Mouse (Mus musculus): ENCODE measurements at regions not wholly inside any gene's neighbourhood (a gene's known extent, or its start where the extent isn't known, plus 50 kb on each side); places are given as distances from the start of the nearest gene placed in this dataset.

DNA sequence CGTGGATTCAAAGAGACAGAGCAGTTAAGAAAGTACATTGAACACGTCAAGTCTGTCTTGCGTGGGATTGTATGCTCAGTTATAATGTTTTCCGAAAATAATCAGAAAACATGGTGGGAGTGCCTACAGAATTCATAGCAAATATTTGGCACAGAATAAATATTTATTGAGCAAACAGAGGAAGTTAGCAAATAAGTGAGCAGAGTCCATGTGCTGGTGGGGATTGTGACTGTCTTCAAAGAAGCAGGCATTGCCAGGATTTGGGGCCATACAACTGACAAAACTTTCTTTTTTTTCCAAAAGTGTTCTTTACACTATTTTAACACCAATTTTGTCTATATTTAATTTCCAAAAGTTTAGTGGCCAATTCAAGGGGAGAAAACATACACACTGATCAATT lies 1729.8 kb downstream of the AI429214 start:
- DNase-seq (ENCODE audit: inconsistent ontology term), result no peak

DNA sequence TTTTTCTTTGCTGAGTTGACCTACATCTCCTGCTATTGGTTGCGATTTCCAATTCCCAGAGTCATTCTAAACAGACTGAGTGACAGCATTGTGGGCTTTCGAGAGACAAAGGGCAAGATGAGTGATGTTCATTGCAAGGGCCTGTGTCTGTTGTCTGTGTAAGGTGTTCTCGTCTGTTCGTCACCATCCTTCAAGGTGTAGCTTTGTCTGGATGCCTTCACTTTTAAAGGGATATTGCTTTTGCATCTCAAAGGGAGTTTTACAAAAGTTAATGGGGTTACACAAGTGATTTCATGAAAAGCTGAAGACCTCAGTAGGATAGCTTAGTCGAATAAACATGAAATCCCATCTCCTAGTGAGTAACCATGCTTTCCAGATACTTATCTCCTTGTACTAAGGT lies 1731.9 kb downstream of the AI429214 start:
- no peak for DNase-seq (ENCODE audit: inconsistent ontology term)

DNA sequence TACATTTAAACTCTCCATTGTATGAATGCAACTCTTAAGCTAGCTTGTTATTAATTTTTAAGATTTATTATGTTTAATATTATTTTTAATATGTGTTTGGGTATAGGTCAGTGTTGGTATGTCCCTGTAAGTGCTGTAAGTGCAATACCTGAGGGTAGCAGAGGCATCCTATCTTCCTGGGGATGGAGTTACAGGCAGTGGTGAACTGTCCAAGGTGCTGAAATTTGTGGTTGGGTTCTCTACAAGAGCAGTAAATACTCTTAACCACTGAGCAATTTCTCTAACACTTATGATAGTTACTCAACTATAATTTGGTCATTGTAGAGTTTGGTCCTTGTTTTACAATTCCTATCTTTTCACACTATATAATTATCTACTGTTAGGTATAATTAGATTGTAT lies 1753.7 kb downstream of the AI429214 start:
- no peak for DNase-seq (ENCODE audit: inconsistent ontology term)

DNA sequence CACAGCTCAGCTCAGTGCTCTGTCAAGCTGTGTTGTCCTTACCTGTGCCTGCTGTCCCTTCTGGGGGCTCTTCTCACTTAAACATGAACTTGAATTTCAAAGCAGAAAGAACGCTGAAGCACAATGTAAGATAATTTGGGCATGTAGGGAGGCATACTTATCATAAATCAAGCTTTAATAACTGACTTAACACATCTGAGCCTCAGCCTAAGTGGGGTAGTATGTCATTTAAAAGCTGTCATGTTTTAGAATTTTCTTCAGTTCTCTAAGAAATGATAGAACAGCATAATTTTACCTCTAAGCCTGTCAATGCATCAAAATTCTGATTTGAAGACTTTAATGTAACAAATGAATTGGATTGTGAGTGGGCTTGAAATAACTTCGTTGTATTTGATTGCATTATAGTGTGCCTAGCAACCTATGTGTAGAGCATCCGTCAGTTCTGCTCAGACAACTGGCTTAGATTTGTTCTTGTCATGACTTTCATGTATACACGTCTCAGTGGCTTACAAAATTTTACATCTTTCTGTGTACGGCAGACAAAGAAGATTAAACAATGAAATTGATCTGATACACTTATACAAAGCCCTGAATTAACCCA lies 1773.3 kb downstream of the AI429214 start:
- no peak for DNase-seq (ENCODE audit: inconsistent ontology term)

DNA sequence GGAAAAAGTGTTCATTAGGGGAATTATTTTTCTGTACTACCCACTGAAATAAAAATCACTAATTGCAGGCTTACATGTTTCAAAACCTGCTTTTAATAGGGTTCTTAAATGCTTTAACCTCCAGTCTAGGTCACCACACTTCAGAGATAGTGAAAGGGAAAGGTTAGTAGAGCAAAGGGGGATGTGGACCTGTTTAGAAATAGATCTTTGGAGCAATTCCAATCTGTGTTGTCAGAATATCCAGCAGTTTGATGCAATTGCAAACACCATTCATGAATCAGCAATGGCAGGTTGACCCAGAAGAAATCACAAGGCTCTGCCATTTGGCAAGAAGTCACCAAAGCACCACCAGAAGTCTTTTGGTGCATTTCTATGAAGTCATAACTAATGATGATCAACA lies 1819.1 kb downstream of the AI429214 start:
- no peak for DNase-seq (ENCODE audit: inconsistent ontology term)

DNA sequence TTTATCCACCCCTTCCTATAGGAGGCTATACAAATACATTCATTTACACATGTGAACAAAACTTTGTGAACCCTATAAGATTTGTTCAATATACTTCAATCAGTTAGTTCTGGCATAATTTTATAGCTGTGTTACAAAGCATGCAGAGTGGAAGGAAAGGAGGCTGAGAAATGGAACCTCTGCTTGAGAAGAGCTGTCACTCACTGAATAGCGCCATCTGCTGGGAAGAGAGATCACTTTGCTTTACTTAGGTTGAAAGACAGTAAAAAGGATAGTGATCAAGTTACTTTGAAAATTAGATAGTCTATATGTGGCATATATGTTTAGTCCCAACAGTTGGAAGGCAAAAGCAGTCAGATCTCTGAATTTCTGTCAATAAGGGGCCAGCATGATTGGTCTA lies 1824.8 kb downstream of the AI429214 start:
- DNase-seq (ENCODE audit: inconsistent ontology term), result peak; percentile 18

DNA sequence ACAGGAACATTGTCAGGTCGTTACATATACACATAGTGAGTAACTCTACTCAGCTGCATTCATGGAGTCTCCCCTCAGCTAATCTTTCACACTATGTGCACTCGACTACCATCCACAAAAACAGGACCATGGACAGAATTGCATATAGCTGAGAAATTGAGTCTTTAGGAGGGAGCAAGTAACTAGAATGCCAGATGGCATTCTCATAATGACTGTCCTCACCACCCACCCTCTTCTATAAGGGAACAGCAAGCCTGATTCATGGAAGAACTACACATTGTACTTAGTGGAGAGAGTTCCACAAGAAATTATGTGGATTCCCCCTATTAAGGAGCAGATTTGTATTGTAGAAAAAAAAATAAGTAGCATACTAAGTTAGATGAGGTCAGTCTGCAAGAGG lies 1813.4 kb upstream of the Adam24 start:
- DNase-seq (ENCODE audit: inconsistent ontology term), result no peak

DNA sequence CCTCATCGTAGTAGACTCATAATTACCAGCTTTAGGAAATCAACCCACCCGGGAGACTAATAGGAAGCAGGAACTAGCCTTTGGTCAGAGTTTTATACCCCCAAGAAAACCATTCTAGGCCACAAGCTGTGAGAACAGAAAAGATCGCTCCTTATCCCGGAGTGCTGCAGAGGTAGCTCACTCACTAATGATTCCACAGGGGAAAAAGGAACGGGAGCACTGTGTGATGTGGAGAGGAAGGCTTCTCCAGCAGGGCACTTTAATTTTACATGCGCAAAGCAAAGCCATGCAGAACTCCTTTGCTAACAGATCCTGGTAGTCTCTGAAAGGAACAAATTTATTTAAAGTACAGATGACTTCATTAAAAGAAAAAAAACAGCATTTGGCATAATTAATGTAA lies 1807.5 kb upstream of the Adam24 start:
- DNase-seq (ENCODE audit: inconsistent ontology term), result no peak
